Mouse (Mus musculus) thymus, adult 2 months (tissue): Measurements from ENCODE around the gene Ammecr1.

Experiments
- CTCF ChIP-seq: fragments of 200-500 bp; IDR thresholded peaks from 2 replicates; pipeline ENCODE4 v1.5.1; 2012; ENCODE audit warnings: mild to moderate bottlenecking, control low read depth, low read length, moderate library complexity, borderline replicate concordance; ENCODE audit not compliant: control insufficient read depth, poor library complexity, insufficient read depth; ENCODE audit errors: extremely low read depth
- POLR2A ChIP-seq: fragments of 200-500 bp; IDR thresholded peaks from 2 replicates; pipeline ENCODE4 v1.6.1; 2012; ENCODE audit warnings: mild to moderate bottlenecking, low read length, control low read depth, moderate library complexity; ENCODE audit not compliant: control insufficient read depth, poor library complexity, insufficient read depth; ENCODE audit errors: extremely low read depth

DNA sequence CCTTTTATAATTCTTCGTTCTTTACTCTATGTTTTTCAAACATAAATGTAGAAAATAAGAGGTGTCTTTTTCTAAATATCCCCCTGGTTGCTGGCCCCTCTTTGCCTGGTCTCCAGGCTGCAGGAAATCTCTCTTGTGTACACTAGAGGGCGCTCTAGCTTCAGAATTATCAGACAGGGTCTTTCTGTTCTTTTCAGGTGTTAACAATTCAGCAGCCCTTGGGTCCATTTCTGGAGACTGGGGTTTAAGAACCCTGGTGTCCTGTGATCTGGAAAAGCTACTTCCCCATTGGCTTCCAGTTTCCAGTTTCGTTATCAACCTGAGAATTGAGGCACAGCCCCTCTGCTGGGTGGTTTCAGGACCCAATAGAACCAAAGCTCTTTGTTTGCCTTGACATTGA lies 144.7 kb downstream of the Ammecr1 start:
- TF ChIP-seq CTCF: no peak
- TF ChIP-seq POLR2A: no peak
